Mouse (Mus musculus): ENCODE data around the gene Eif2d. TPM values are rescaled to one million over a fixed set of nuclear protein-coding genes. Genes with fewer than 3 reads are reported as not detected.
A peak's percentile ranks its signal among the peaks of the same experiment; 100 is the strongest.

Gene Eif2d
- 55.7 and 56.7 TPM in 2 replicates for polyA plus RNA-seq (2014; fragmentation: Nextera tagmentation; extraction: Ambion mirVana)

DNA sequence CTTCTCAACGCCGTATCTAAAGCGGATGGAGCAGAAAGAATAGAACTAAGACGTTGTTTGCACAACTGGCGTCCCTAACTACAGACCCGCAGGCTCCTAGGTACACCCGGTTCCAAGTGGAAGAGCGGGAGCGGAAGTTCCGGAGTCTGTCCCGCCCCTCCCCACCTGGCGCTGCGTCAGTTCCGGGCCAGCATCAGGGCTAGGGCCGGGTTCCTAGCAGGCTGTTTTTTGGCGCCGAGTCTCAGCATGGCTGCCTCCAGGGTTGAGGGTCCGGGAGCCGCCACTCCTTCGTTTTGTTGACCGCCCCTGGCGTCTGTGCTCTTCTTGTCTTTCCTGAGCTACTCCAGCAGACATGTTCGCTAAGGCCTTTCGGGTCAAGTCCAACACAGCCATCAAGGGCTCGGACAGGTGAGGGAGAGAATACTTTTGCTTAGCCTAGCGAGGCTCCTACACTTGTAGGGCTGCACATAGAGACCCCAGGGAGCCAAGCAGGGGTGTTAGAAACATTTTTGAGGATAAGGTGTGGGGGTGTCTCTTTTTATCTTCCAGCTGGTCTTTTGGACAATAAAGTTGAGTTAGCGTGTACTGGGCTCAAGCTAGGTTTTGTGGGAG is at the start of gene Eif2d:
Gene Eif2d (plus strand): TSS at position 164 of the 612 bp plus-strand sequence.
- Histone ChIP-seq H3K9me3 (ENCODE audit: control insufficient read depth, low read length) (no peaks in the 10 kb centered on the region), H3K4me1 (ENCODE audit: control insufficient read depth, insufficient read depth, low read length) (peaks cover 7% of the 10 kb centered on the region), H3K4me2 (peak within 1 kb of the TSS; percentile 59), H3K9ac (ENCODE audit: low read length) (peak within 1 kb of the TSS; percentile 73), H3K27ac (ENCODE audit: low read depth, low read length) (no peak within 1 kb of the TSS), H3K4me3 (ENCODE audit: low read depth, low read length) (peak within 1 kb of the TSS; percentile 56), H3K27me3 (ENCODE audit: control insufficient read depth, insufficient read depth, low read length) (no peaks in the 10 kb centered on the region), H3K36me3 (ENCODE audit: control insufficient read depth, insufficient read depth, low read length) (0 out of 2 replicates have a peak, but pooled peaks cover under 1% of the 10 kb centered on the region)
- peak; percentile 98 for ATAC-seq (ENCODE audit: low FRiP score)
- WGBS: under 1% methylated on average over 27 of the region's 27 CpGs
- peak; percentile 98 for DNase-seq (ENCODE audit: low spot score, missing footprints)

- no peaks in the 10 kb centered on the region for H3K27me3 ChIP-seq (ENCODE audit: control insufficient read depth, insufficient read depth, low read length)
- ATAC-seq (ENCODE audit: low FRiP score): no peak
- H3K9ac ChIP-seq (ENCODE audit: low read length): no peak overlapping the region
- no peaks in the 10 kb centered on the region for H3K4me1 ChIP-seq (ENCODE audit: control insufficient read depth, insufficient read depth, low read length)
- H3K4me2 ChIP-seq: no peak overlapping the region
- H3K9me3 ChIP-seq (ENCODE audit: control insufficient read depth, low read length): no peaks in the 10 kb centered on the region
- WGBS: 84% methylated on average over 10 of the region's 10 CpGs
- H3K27ac ChIP-seq (ENCODE audit: low read depth, low read length): no peak overlapping the region
- no peak overlapping the region for H3K4me3 ChIP-seq (ENCODE audit: low read depth, low read length)
- no peaks in the 10 kb centered on the region for H3K36me3 ChIP-seq (ENCODE audit: control insufficient read depth, insufficient read depth, low read length)
- DNase-seq (ENCODE audit: low spot score, missing footprints): no peak
These were observed 49.1 kb upstream of the Eif2d start for GRCm38 (mm10) chr1:131103776-131104424.

- H3K4me1 ChIP-seq (ENCODE audit: control insufficient read depth, insufficient read depth, low read length): no peaks in the 10 kb centered on the region
- no peaks in the 10 kb centered on the region for H3K36me3 ChIP-seq (ENCODE audit: control insufficient read depth, insufficient read depth, low read length)
- no peaks in the 10 kb centered on the region for H3K9me3 ChIP-seq (ENCODE audit: control insufficient read depth, low read length)
- H3K27me3 ChIP-seq (ENCODE audit: control insufficient read depth, insufficient read depth, low read length): no peaks in the 10 kb centered on the region
- DNase-seq (ENCODE audit: low spot score, missing footprints) (no peak), ATAC-seq (ENCODE audit: low FRiP score) (0 out of 2 replicates have a peak, but pooled peaks have one; percentile 19)
- H3K4me3 ChIP-seq (ENCODE audit: low read depth, low read length): no peak overlapping the region
- no peak overlapping the region for H3K27ac ChIP-seq (ENCODE audit: low read depth, low read length)
- H3K4me2 ChIP-seq: no peak overlapping the region
- H3K9ac ChIP-seq (ENCODE audit: low read length): no peak overlapping the region
- WGBS: 65% methylated on average over 10 of the region's 10 CpGs
These were observed 45.2 kb upstream of the Eif2d start for GRCm38 (mm10) chr1:131107575-131108308.

DNA sequence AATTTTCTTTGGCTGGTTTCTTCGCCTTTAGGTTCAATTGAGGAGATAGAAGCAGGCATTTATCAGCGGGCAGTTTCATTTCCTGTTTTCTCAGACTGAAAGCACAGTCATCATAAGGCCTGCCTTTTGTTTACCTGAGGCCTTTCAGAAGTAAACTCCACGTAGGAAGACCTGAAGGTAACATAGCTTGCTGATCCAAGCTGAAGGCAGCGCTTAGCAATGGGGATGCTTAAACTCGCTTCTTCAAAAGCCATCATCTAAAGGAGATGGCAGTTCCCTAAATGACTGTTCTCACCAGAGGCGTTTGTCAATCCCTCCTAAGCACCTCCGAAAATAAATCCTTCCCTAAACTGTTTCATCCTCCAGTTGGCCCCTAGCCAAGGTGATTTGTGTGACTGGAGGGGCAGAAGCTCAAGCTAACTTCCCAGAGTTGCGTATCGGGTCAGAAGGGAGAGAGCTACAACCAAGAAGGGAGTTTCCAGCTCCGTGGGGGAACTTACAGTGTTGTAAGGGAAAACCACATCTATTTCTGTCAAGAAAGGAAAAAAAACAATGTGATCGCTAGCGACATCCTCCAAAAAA is 42.4 kb upstream of the Eif2d start:
- ATAC-seq (ENCODE audit: low FRiP score) (no peak), DNase-seq (ENCODE audit: low spot score, missing footprints) (no peak)
- Histone ChIP-seq H3K9me3 (ENCODE audit: control insufficient read depth, low read length) (no peaks in the 10 kb centered on the region), H3K4me2 (no peak overlapping the region), H3K27ac (ENCODE audit: low read depth, low read length) (no peak overlapping the region), H3K27me3 (ENCODE audit: control insufficient read depth, insufficient read depth, low read length) (no peaks in the 10 kb centered on the region), H3K36me3 (ENCODE audit: control insufficient read depth, insufficient read depth, low read length) (no peaks in the 10 kb centered on the region), H3K4me3 (ENCODE audit: low read depth, low read length) (no peak overlapping the region), H3K9ac (ENCODE audit: low read length) (no peak overlapping the region), H3K4me1 (ENCODE audit: control insufficient read depth, insufficient read depth, low read length) (no peaks in the 10 kb centered on the region)
- 83% methylated on average over 12 of the region's 12 CpGs for WGBS

GRCm38 (mm10) chr1:131112576-131112975 is 40.4 kb upstream of the Eif2d start:
- H3K9me3 ChIP-seq (ENCODE audit: control insufficient read depth, low read length): no peaks in the 10 kb centered on the region
- no peak overlapping the region for H3K27ac ChIP-seq (ENCODE audit: low read depth, low read length)
- no peak overlapping the region for H3K4me3 ChIP-seq (ENCODE audit: low read depth, low read length)
- no peaks in the 10 kb centered on the region for H3K36me3 ChIP-seq (ENCODE audit: control insufficient read depth, insufficient read depth, low read length)
- H3K4me2 ChIP-seq: no peak overlapping the region
- DNase-seq (ENCODE audit: low spot score, missing footprints) (no peak), ATAC-seq (ENCODE audit: low FRiP score) (no peak)
- H3K27me3 ChIP-seq (ENCODE audit: control insufficient read depth, insufficient read depth, low read length): no peaks in the 10 kb centered on the region
- H3K4me1 ChIP-seq (ENCODE audit: control insufficient read depth, insufficient read depth, low read length): peaks cover 5% of the 10 kb centered on the region; the same call in 1 of the 2 replicates
- 44% methylated on average over 6 of the region's 6 CpGs for WGBS
- H3K9ac ChIP-seq (ENCODE audit: low read length): no peak overlapping the region

GRCm38 (mm10) chr1:131115932-131116331 is 37.0 kb upstream of the Eif2d start:
- H3K27me3 ChIP-seq (ENCODE audit: control insufficient read depth, insufficient read depth, low read length): no peaks in the 10 kb centered on the region
- no peaks in the 10 kb centered on the region for H3K9me3 ChIP-seq (ENCODE audit: control insufficient read depth, low read length)
- no peak overlapping the region for H3K4me2 ChIP-seq
- WGBS: 20% methylated on average over 6 of the region's 6 CpGs
- no peak overlapping the region for H3K9ac ChIP-seq (ENCODE audit: low read length)
- no peak overlapping the region for H3K27ac ChIP-seq (ENCODE audit: low read depth, low read length)
- peak; percentile 93 for DNase-seq (ENCODE audit: low spot score, missing footprints)
- peak; percentile 52; the same call in 1 of the 2 replicates for ATAC-seq (ENCODE audit: low FRiP score)
- H3K36me3 ChIP-seq (ENCODE audit: control insufficient read depth, insufficient read depth, low read length): no peaks in the 10 kb centered on the region
- H3K4me3 ChIP-seq (ENCODE audit: low read depth, low read length): no peak overlapping the region
- H3K4me1 ChIP-seq (ENCODE audit: control insufficient read depth, insufficient read depth, low read length): peaks cover 5% of the 10 kb centered on the region; the same call in 1 of the 2 replicates

DNA sequence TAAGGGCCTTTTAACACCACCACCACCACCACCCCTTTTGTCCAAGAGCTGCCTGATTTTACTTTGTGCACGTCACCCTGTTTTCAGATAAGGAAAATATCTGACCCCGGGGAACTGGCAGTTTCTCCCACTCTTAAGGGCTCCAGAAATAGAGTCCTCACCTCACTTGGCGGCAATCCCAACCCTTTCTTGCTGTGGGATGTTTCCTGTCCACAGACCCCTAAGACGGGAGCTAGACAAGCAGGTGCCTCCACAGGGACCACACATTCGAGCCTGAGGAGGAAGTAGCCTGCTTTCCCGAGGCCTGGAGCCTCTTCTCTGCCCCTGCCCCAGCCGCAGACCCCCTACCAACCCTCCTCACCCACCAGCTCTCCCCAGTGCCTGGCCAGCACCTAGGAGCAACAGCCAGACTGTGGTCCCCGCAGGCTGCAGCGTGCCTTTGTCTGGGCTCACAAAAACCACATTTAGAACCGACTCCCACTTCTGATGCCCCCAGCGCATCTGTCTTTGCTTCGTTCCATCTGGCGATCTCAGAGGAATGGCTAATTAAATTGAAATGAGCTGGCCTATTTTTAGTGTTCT is 36.5 kb upstream of the Eif2d start:
- Histone ChIP-seq H3K36me3 (ENCODE audit: control insufficient read depth, insufficient read depth, low read length) (no peaks in the 10 kb centered on the region), H3K9me3 (ENCODE audit: control insufficient read depth, low read length) (no peaks in the 10 kb centered on the region), H3K27ac (ENCODE audit: low read depth, low read length) (peak overlapping the region; percentile 61), H3K4me1 (ENCODE audit: control insufficient read depth, insufficient read depth, low read length) (peaks cover 5% of the 10 kb centered on the region; the same call in 1 of the 2 replicates), H3K4me3 (ENCODE audit: low read depth, low read length) (no peak overlapping the region), H3K9ac (ENCODE audit: low read length) (peak overlapping the region; percentile 42), H3K27me3 (ENCODE audit: control insufficient read depth, insufficient read depth, low read length) (no peaks in the 10 kb centered on the region), H3K4me2 (no peak overlapping the region)
- 65% methylated on average over 13 of the region's 13 CpGs for WGBS
- ATAC-seq (ENCODE audit: low FRiP score): peak; percentile 49
- DNase-seq (ENCODE audit: low spot score, missing footprints): no peak

DNA sequence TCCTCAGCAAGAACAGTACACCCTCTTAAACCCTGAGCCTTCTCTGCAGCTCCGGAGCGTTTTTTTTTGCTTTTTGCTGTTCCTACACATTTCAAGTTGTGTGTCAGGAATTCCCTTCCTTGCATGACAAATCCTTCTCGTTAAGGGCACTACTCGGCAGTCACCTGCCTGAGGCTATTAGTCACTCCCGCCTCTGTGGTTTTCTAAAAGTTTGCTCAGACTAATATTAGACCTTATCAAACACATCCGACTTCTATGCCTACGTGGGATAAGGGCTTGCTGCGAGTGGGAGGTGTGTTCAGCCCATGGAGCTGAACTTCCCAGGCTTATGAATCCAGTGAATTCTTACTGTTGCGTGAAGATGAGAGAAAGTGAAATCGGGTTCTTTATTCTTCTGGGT is 34.5 kb upstream of the Eif2d start:
- no peak for ATAC-seq (ENCODE audit: low FRiP score)
- Histone ChIP-seq H3K4me2 (no peak overlapping the region), H3K9me3 (ENCODE audit: control insufficient read depth, low read length) (no peaks in the 10 kb centered on the region), H3K4me3 (ENCODE audit: low read depth, low read length) (no peak overlapping the region), H3K27me3 (ENCODE audit: control insufficient read depth, insufficient read depth, low read length) (no peaks in the 10 kb centered on the region), H3K36me3 (ENCODE audit: control insufficient read depth, insufficient read depth, low read length) (no peaks in the 10 kb centered on the region), H3K27ac (ENCODE audit: low read depth, low read length) (no peak overlapping the region), H3K9ac (ENCODE audit: low read length) (no peak overlapping the region), H3K4me1 (ENCODE audit: control insufficient read depth, insufficient read depth, low read length) (peaks cover 5% of the 10 kb centered on the region; the same call in 1 of the 2 replicates)
- no peak for DNase-seq (ENCODE audit: low spot score, missing footprints)
- WGBS: 79% methylated on average over 10 of the region's 10 CpGs
